Mouse (Mus musculus): ENCODE measurements at regions not wholly inside any gene's neighbourhood (a gene's known extent, or its start where the extent isn't known, plus 50 kb on each side); places are given as distances from the start of the nearest gene placed in this dataset.

GRCm38 (mm10) chr10:60928646-60929045 lies 97.3 kb upstream of the Unc5b start:
- TF ChIP-seq MAX (IDR thresholded peaks at IDR 0.05; ENCODE audit: low read length), result no peak
- no peak for TF ChIP-seq CTCF (conservative IDR thresholded peaks at IDR 0.05 in 1 of 2, IDR thresholded peaks at IDR 0.05 in 1 of 2; ENCODE audit: low read depth in 2 of 2, low read length in 2 of 2)
- no peak for TF ChIP-seq CHD1 (IDR thresholded peaks at IDR 0.05; ENCODE audit: low read depth, low read length)
- TF ChIP-seq ZKSCAN1 (IDR thresholded peaks at IDR 0.05; ENCODE audit: borderline replicate concordance, low read depth, low read length), result no peak
- TF ChIP-seq POLR2AphosphoS2 (IDR thresholded peaks at IDR 0.05; ENCODE audit: low read depth, low read length), result no peak
- no peak for TF ChIP-seq CHD2 (IDR thresholded peaks at IDR 0.05; ENCODE audit: low read length)
- TF ChIP-seq ZNF384 (IDR thresholded peaks at IDR 0.05; ENCODE audit: low read depth, low read length), result no peak
- TF ChIP-seq POLR2A (IDR thresholded peaks at IDR 0.05; ENCODE audit: low read depth, low read length), result no peak
- no peak for TF ChIP-seq EP300 (IDR thresholded peaks at IDR 0.05; ENCODE audit: low read length)
- no peak for TF ChIP-seq TBP (conservative IDR thresholded peaks at IDR 0.05; ENCODE audit: low read depth, low read length)
- no peak for TF ChIP-seq USF1 (IDR thresholded peaks at IDR 0.05; ENCODE audit: low read depth, low read length)

Measured in CH12.LX (cell line).